Mouse (Mus musculus) lung, postnatal 0 days (tissue): Measurements from ENCODE around the gene Slx4ip.

Experiments
- CTCF ChIP-seq: IDR thresholded peaks from 2 replicates; pipeline ENCODE4 v1.5.1; 2016; ENCODE audit warnings: antibody characterized with exemption, mild to moderate bottlenecking
- EP300 ChIP-seq: IDR thresholded peaks from 2 replicates; pipeline ENCODE4 v1.6.1; 2016; ENCODE audit warnings: antibody characterized with exemption, mild to moderate bottlenecking, control low read depth

DNA sequence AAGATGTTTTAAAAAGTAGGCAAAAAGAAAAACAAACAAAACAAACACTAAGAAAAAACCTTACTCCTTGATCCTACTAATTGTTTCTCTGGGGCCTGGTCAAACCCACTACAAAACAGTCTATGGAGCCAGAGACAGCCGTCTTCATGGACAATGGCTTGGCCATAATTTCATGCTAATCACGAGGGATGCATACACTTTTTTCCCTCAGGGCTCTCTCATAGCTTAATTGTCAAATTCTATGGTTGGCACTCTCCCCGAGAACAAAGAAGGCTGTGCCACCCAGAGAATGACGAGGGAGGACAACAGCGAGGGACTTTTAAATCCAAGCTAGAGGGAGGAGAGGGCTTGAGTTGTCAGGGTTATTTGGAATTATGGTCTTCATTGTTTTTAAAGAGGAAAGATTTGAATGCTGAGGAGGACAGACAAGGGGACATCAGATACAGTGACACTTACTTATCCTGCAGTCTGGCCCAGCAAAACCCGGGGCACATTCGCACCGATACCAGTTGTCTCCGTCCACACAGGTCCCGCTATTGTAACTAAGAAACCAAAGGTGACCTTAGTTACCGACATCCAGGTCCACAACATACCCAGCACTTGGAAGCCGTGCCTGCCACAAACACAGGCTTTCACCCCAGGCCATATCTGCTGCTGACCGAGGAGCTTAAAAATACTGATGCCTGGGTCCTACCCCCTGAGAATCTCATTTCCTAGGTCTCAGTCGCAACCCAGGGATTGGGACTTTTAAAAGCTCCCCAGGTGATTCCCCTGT, 195.8 kb downstream of the Slx4ip start:
- TF ChIP-seq CTCF (no peak), EP300 (no peak)
